11 mouse cellular contexts compared by ENCODE assay signal in genomic region chr15:79099456-79099855, GRCm38 (mm10). TPM values are rescaled to one million over a fixed set of nuclear protein-coding genes. Genes with fewer than 3 reads are reported as not detected.
DNase-seq lines count a peak whose midpoint lies in the region; ATAC-seq lines count a peak whose summit lies in the region.
"Had no signal": no experiment of that assay in that cellular context is flagged by ENCODE, and none has a peak within 500 bp of the region (broad histone marks: within the 10 kb centered on the region; RNA-seq: fewer than 3 reads in every experiment).

No protein-coding gene starts in this region.

- no peaks in the 10 kb centered on the region for H3K27me3 ChIP-seq in embryonic facial prominence, embryonic 13.5 days
- H3K27me3 ChIP-seq in embryonic facial prominence, embryonic 10.5 days (replicated peaks; ENCODE audit: low read depth, poor library complexity, severe bottlenecking), result no peaks in the 10 kb centered on the region
- no peaks in the 10 kb centered on the region for H3K27me3 ChIP-seq in neural tube, embryonic 15.5 days (replicated peaks)
- H3K27me3 ChIP-seq in limb, embryonic 10.5 days (ENCODE audit: low read depth, poor library complexity, severe bottlenecking), result no peaks in the 10 kb centered on the region

- no peak for ATAC-seq in embryonic facial prominence, embryonic 13.5 days (ENCODE audit: insufficient number of reproducible peaks, insufficient read depth, low FRiP score, low TSS enrichment, low read depth)
- no peak for ATAC-seq in neural tube, embryonic 15.5 days (ENCODE audit: low FRiP score)
- ATAC-seq: forebrain, postnatal 0 days; hindbrain, postnatal 0 days; midbrain, embryonic 16.5 days had no signal

- peak overlapping the region; percentile 83; the same call in 1 of the 2 replicates for H3K27ac ChIP-seq in embryonic facial prominence, embryonic 13.5 days
- no peak overlapping the region; the same call in 1 of the 2 replicates for H3K27ac ChIP-seq in embryonic facial prominence, embryonic 10.5 days (replicated peaks)
- H3K27ac ChIP-seq in neural tube, embryonic 15.5 days (replicated peaks), result 0 out of 2 replicates have a peak overlapping the region, but pooled peaks have one; percentile 10
- H3K27ac ChIP-seq in limb, embryonic 10.5 days, result peak overlapping the region; percentile 50
- H3K27ac ChIP-seq: hindbrain, postnatal 0 days had no signal

- H3K4me2 ChIP-seq in embryonic facial prominence, embryonic 13.5 days, result no peak overlapping the region
- no peak overlapping the region for H3K4me2 ChIP-seq in neural tube, embryonic 15.5 days

- no peaks in the 10 kb centered on the region for H3K9me3 ChIP-seq in embryonic facial prominence, embryonic 13.5 days
- no peaks in the 10 kb centered on the region for H3K9me3 ChIP-seq in embryonic facial prominence, embryonic 10.5 days
- no peaks in the 10 kb centered on the region for H3K9me3 ChIP-seq in neural tube, embryonic 15.5 days (replicated peaks)
- H3K9me3 ChIP-seq in limb, embryonic 10.5 days (replicated peaks), result no peaks in the 10 kb centered on the region

- no peak for DNase-seq in embryonic facial prominence, embryonic 10.5 days (ENCODE audit: low spot score)
- no peak for DNase-seq in neural tube, embryonic 10.5 days (ENCODE audit: extremely low spot score, low spot score)
- no peak for DNase-seq in limb, embryonic 10.5 days (ENCODE audit: low spot score)
- DNase-seq in natural killer cell, adult 2 months (ENCODE audit: low spot score in 2 of 2), result no peak
- no peak for DNase-seq in left cerebral cortex, adult 8-10 months (ENCODE audit: low spot score in 2 of 2)
- no peak for DNase-seq in adrenal gland, postnatal 25 days
- DNase-seq: forebrain, postnatal 0 days had no signal

- peaks cover 19% of the 10 kb centered on the region for H3K36me3 ChIP-seq in embryonic facial prominence, embryonic 13.5 days
- H3K36me3 ChIP-seq in embryonic facial prominence, embryonic 10.5 days (replicated peaks), result peaks cover 23% of the 10 kb centered on the region
- peaks cover 15% of the 10 kb centered on the region; the same call in 1 of the 2 replicates for H3K36me3 ChIP-seq in neural tube, embryonic 15.5 days
- H3K36me3 ChIP-seq in limb, embryonic 10.5 days, result peaks cover 20% of the 10 kb centered on the region

- 61% methylated on average over 4 of the region's 4 CpGs for WGBS in embryonic facial prominence, embryonic 13.5 days
- WGBS in embryonic facial prominence, embryonic 10.5 days, result 58% methylated on average over 4 of the region's 4 CpGs
- WGBS in neural tube, embryonic 15.5 days, result 74% methylated on average over 4 of the region's 4 CpGs
- 68% methylated on average over 4 of the region's 4 CpGs for WGBS in limb, embryonic 10.5 days

- no peak overlapping the region for H3K9ac ChIP-seq in embryonic facial prominence, embryonic 13.5 days
- no peak overlapping the region for H3K9ac ChIP-seq in neural tube, embryonic 15.5 days (replicated peaks)
- H3K9ac ChIP-seq: forebrain, postnatal 0 days had no signal

- no peak overlapping the region for H3K4me3 ChIP-seq in embryonic facial prominence, embryonic 13.5 days
- H3K4me3 ChIP-seq in embryonic facial prominence, embryonic 10.5 days, result no peak overlapping the region
- H3K4me3 ChIP-seq in neural tube, embryonic 15.5 days (replicated peaks), result no peak overlapping the region
- no peak overlapping the region for H3K4me3 ChIP-seq in limb, embryonic 10.5 days

- peaks cover 37% of the 10 kb centered on the region for H3K4me1 ChIP-seq in embryonic facial prominence, embryonic 13.5 days
- peaks cover 56% of the 10 kb centered on the region for H3K4me1 ChIP-seq in embryonic facial prominence, embryonic 10.5 days
- H3K4me1 ChIP-seq in neural tube, embryonic 15.5 days, result peaks cover 12% of the 10 kb centered on the region
- peaks cover 37% of the 10 kb centered on the region for H3K4me1 ChIP-seq in limb, embryonic 10.5 days

RNA-seq across cellular contexts. Expression of gene Micall1, which starts 9.2 kb away (rescaled TPM):
- 12.8 and 13.8 TPM in 2 replicates for polyA plus RNA-seq in embryonic facial prominence, embryonic 13.5 days (2015; fragmentation: Nextera tagmentation; extraction: Ambion mirVana)
- 7.3 and 7.4 TPM in 2 replicates for polyA plus RNA-seq in embryonic facial prominence, embryonic 10.5 days (2016; fragmentation: Nextera tagmentation; extraction: Ambion mirVana)
- 11.6 and 12.2 TPM in 2 replicates for polyA plus RNA-seq in neural tube, embryonic 15.5 days (2015; fragmentation: Nextera tagmentation; extraction: Ambion mirVana)
- 6.8 and 9.7 TPM in 2 replicates for polyA plus RNA-seq in limb, embryonic 10.5 days (2016; fragmentation: Nextera tagmentation; extraction: Ambion mirVana)
- 10 to 100 TPM; 28.9 to 32.0 (median 30.4) TPM for total RNA-seq in left cerebral cortex, adult 8-10 months (2022)
- total RNA-seq in adrenal gland, postnatal 25 days (2021), result 42.9 and 57.5 TPM in 2 replicates

RNA-seq across cellular contexts. Expression of gene Eif3l, which starts 24.5 kb away (rescaled TPM):
- 232 and 244 TPM in 2 replicates for polyA plus RNA-seq in embryonic facial prominence, embryonic 13.5 days (2015; fragmentation: Nextera tagmentation; extraction: Ambion mirVana)
- 280 and 287 TPM in 2 replicates for polyA plus RNA-seq in embryonic facial prominence, embryonic 10.5 days (2016; fragmentation: Nextera tagmentation; extraction: Ambion mirVana)
- 164 and 193 TPM in 2 replicates for polyA plus RNA-seq in neural tube, embryonic 15.5 days (2015; fragmentation: Nextera tagmentation; extraction: Ambion mirVana)
- polyA plus RNA-seq in limb, embryonic 10.5 days (2016; fragmentation: Nextera tagmentation; extraction: Ambion mirVana), result 278 and 295 TPM in 2 replicates
- total RNA-seq in left cerebral cortex, adult 8-10 months (2022), result 10 to 100 TPM; 73.8 to 77.0 (median 75.3) TPM
- 150 and 151 TPM in 2 replicates for total RNA-seq in adrenal gland, postnatal 25 days (2021)

RNA-seq across cellular contexts. Expression of gene Ankrd54, which starts 36.8 kb away (rescaled TPM):
- 54.1 and 57.7 TPM in 2 replicates for polyA plus RNA-seq in embryonic facial prominence, embryonic 13.5 days (2015; fragmentation: Nextera tagmentation; extraction: Ambion mirVana)
- 57.7 and 61.8 TPM in 2 replicates for polyA plus RNA-seq in embryonic facial prominence, embryonic 10.5 days (2016; fragmentation: Nextera tagmentation; extraction: Ambion mirVana)
- polyA plus RNA-seq in neural tube, embryonic 15.5 days (2015; fragmentation: Nextera tagmentation; extraction: Ambion mirVana), result 52.4 and 52.8 TPM in 2 replicates
- 73.8 and 77.9 TPM in 2 replicates for polyA plus RNA-seq in limb, embryonic 10.5 days (2016; fragmentation: Nextera tagmentation; extraction: Ambion mirVana)
- 10 to 100 TPM; 16.5 to 20.1 (median 18.4) TPM for total RNA-seq in left cerebral cortex, adult 8-10 months (2022)
- total RNA-seq in adrenal gland, postnatal 25 days (2021), result 20.4 and 27.4 TPM in 2 replicates

RNA-seq across cellular contexts. Expression of gene Polr2f, which starts 41.4 kb away (rescaled TPM):
- polyA plus RNA-seq in embryonic facial prominence, embryonic 13.5 days (2015; fragmentation: Nextera tagmentation; extraction: Ambion mirVana), result 348 and 353 TPM in 2 replicates
- 414 and 440 TPM in 2 replicates for polyA plus RNA-seq in embryonic facial prominence, embryonic 10.5 days (2016; fragmentation: Nextera tagmentation; extraction: Ambion mirVana)
- 248 and 249 TPM in 2 replicates for polyA plus RNA-seq in neural tube, embryonic 15.5 days (2015; fragmentation: Nextera tagmentation; extraction: Ambion mirVana)
- 351 and 426 TPM in 2 replicates for polyA plus RNA-seq in limb, embryonic 10.5 days (2016; fragmentation: Nextera tagmentation; extraction: Ambion mirVana)
- total RNA-seq in left cerebral cortex, adult 8-10 months (2022), result 100 to 1,000 TPM in 2 of 4 experiments, 10 to 100 TPM in 2; 83.7 to 108 (median 99.6) TPM
- total RNA-seq in adrenal gland, postnatal 25 days (2021), result 110 and 122 TPM in 2 replicates

RNA-seq across cellular contexts. Expression of gene 1700088E04Rik, which starts 41.6 kb away (rescaled TPM):
- polyA plus RNA-seq in embryonic facial prominence, embryonic 13.5 days (2015; fragmentation: Nextera tagmentation; extraction: Ambion mirVana), result 9.7 and 10.2 TPM in 2 replicates
- 8.0 and 8.2 TPM in 2 replicates for polyA plus RNA-seq in embryonic facial prominence, embryonic 10.5 days (2016; fragmentation: Nextera tagmentation; extraction: Ambion mirVana)
- 11.3 and 12.6 TPM in 2 replicates for polyA plus RNA-seq in neural tube, embryonic 15.5 days (2015; fragmentation: Nextera tagmentation; extraction: Ambion mirVana)
- 5.2 and 5.7 TPM in 2 replicates for polyA plus RNA-seq in limb, embryonic 10.5 days (2016; fragmentation: Nextera tagmentation; extraction: Ambion mirVana)
- 10 to 100 TPM; 10.1 to 14.4 (median 11.3) TPM for total RNA-seq in left cerebral cortex, adult 8-10 months (2022)
- total RNA-seq in adrenal gland, postnatal 25 days (2021), result 6.3 and 7.2 TPM in 2 replicates
